Mouse (Mus musculus): ENCODE data around the gene Acad10. TPM values are rescaled to one million over a fixed set of nuclear protein-coding genes. Genes with fewer than 3 reads are reported as not detected.

The Acad10 gene
- total RNA-seq, 2 experiments from 2014 or later = 3.1 to 3.9 TPM

- DNase-seq (ENCODE audit: extremely low spot score in 1 of 2, low spot score in 1 of 2) = no peak
Measured at GRCm38 (mm10) chr5:121574145-121574544, 86.2 kb downstream of the Acad10 start.

Other genes with a start within 250 kb of the Acad10 start
- 1 to 10 TPM; 6.6 to 9.3 TPM for gene Tmem116, start 208.6 kb downstream of the Acad10 start, total RNA-seq (2021)
- gene Erp29, start 208.0 kb downstream of the Acad10 start, total RNA-seq (2021) = 100 to 1,000 TPM; 131 to 154 TPM
- under 1 TPM in 1 of 2 experiments, not detected in 1; 0.12 TPM for gene Adam1b, start 157.1 kb downstream of the Acad10 start, total RNA-seq (2021)
- gene Adam1a, start 115.0 kb downstream of the Acad10 start, total RNA-seq (2021) = 10 to 100 TPM; 12.2 to 16.9 TPM
- not detected for gene Gm42878, start 115.0 kb downstream of the Acad10 start, total RNA-seq (2021)
- 10 to 100 TPM; 65.4 to 76.7 TPM for gene Mapkapk5, start 114.6 kb downstream of the Acad10 start, total RNA-seq (2021)
- 100 to 1,000 TPM; 110 to 124 TPM for gene Aldh2, start 66.7 kb downstream of the Acad10 start, total RNA-seq (2021)
- gene Acad12, start 41.6 kb downstream of the Acad10 start, total RNA-seq (2021) = 1 to 10 TPM; 6.0 to 7.6 TPM
- gene Brap, start within 50 bp of the Acad10 start, total RNA-seq (2021) = 10 to 100 TPM; 63.2 to 63.6 TPM
- 100 to 1,000 TPM; 197 to 244 TPM for gene Atxn2, start 50.8 kb upstream of the Acad10 start, total RNA-seq (2021)
- 10 to 100 TPM; 22.0 TPM for gene Sh2b3, start 177.1 kb upstream of the Acad10 start, total RNA-seq (2021)
- 10 to 100 TPM in 1 of 2 experiments, 1 to 10 TPM in 1; 7.8 to 10.2 TPM for gene Pheta1, start 188.5 kb upstream of the Acad10 start, total RNA-seq (2021)

Data from layer of hippocampus, postnatal 25 days (tissue).